Mouse (Mus musculus) heart, adult 2 months (tissue): ENCODE data around the gene Col4a2.

Experiments used
- CTCF ChIP-seq: fragments of 200-600 bp; IDR thresholded peaks from 2 replicates; pipeline ENCODE4 v1.8.1; 2022; ENCODE audit warnings: antibody characterized with exemption, mild to moderate bottlenecking, moderate library complexity
- EP300 ChIP-seq: fragments of 200-500 bp; IDR thresholded peaks from 2 replicates; pipeline ENCODE4 v1.6.1; 2011; ENCODE audit warnings: low read depth, low read length, control low read depth; ENCODE audit not compliant: insufficient read depth
- POLR2A ChIP-seq: fragments of 200-500 bp; IDR thresholded peaks from 2 replicates; pipeline ENCODE4 v1.6.1; 2011; ENCODE audit warnings: mild to moderate bottlenecking, low read depth, low read length, control low read depth; ENCODE audit not compliant: insufficient read depth

DNA sequence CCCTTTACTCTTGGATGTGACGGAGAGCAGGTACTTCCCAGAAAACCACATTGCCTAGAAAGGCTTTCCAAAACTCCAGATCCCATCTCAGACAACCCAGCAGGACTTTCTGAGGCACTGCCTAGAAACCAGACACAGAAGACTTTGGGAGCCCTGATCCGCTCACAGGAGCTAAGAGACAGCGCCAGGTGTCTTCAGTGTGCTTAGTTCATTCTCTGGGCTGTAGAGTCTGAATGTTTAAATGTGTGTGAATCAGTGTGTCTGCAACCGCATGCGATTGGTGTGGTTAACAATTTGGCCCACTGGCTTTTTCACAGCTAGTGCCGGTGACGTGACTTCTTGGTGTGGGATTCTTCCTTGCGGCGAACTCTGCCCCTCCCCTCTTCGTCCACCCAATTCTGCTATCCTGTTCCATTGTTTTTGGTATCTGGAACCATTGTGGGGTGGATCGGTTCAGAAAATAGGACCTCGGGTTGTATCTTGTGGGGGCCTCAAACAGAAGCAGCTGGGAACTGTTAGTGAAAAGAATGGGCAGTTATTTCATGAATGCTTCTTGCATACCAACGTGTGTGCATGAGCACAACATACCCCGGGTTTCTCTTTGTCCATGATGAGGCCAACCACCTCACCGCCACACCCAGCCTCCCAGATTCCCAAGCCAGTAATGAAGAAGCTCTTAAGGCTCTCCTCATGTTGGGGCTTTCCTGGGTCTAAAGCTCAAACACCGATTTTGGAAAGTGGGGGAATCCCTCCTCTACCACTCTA lies 2.8 kb downstream of the Col4a2 start:
- no peak for TF ChIP-seq POLR2A
- TF ChIP-seq CTCF = no peak
- no peak for TF ChIP-seq EP300
